Mouse (Mus musculus) brain, adult 2 months (tissue): ENCODE measurements around the gene Lama1.
"Not testable (repeated sequence)": the region's sequence is repeated elsewhere in the genome, so short reads cannot be mapped to it uniquely, and the experiment has no call there.

Source experiments
- DNase-seq: peaks from one replicate; pipeline ENCODE4 v3.0.0; 2011; ENCODE audit warnings: low read depth, low spot score

Gene Lama1

DNA sequence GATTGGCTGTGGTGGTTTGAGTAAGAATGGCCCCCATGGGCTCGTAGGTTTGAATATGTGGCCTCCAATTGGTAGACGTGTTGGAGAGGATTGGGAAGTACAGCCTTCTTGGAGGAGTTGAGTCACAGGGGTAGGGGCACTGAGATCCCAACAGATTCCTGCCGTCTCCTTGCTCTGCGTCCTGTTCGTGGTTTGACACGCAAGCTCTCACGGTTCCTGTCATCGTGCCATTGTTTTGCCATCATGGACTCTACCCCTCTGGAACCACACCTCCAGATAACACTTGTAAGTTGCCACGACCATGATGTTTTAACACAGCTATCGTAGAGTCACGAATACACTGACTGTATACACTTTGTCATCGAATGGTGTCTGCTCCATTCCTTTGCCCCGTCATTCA lies 141.9 kb downstream of the Lama1 start:
- DNase-seq: no peak

DNA sequence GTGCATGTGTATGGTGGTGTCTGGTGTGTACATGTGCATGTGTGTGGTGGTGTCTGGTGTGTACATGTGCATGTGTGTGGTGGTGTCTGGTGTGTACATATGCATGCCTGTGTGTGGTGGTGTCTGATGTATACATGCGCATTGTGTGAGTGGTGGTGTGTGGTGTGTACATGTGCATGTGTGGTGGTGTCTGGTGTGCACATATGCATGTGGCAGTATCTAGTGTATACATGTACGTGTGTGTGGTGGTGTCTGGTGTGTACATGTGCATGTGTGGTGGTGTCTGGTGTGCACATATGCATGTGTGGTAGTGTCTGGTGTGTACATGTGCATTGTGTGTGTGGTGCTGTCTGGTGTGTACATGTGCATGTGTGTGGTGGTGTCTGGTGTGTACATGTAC lies 144.4 kb downstream of the Lama1 start:
- not testable (repeated sequence) for DNase-seq

DNA sequence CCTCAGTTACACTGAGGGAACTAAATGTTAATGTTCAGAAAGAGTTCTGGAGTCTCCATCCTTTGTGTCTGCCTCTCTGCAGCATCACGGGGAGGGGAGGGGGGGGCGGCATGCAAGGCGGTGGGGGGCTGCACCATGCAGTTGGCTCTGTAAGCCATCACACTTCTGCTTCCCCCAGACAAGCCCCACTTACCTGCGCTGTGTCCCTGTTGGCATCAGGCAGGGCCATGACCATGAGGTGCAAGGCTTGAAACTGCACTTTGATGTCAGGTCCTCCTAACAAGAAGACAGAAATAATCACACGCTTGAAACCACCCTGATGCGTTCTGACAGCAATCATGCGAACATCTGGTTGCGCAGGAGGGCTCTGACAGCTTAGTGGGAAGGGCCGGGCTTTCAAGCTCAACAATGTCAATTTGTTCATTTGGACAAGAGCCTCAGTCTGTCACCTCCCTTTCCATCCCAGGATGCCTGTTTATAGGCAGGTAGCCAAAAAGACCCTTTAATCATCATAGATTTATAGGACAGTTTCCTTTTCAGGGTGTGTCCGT lies 164.1 kb downstream of the Lama1 start:
- DNase-seq: no peak

DNA sequence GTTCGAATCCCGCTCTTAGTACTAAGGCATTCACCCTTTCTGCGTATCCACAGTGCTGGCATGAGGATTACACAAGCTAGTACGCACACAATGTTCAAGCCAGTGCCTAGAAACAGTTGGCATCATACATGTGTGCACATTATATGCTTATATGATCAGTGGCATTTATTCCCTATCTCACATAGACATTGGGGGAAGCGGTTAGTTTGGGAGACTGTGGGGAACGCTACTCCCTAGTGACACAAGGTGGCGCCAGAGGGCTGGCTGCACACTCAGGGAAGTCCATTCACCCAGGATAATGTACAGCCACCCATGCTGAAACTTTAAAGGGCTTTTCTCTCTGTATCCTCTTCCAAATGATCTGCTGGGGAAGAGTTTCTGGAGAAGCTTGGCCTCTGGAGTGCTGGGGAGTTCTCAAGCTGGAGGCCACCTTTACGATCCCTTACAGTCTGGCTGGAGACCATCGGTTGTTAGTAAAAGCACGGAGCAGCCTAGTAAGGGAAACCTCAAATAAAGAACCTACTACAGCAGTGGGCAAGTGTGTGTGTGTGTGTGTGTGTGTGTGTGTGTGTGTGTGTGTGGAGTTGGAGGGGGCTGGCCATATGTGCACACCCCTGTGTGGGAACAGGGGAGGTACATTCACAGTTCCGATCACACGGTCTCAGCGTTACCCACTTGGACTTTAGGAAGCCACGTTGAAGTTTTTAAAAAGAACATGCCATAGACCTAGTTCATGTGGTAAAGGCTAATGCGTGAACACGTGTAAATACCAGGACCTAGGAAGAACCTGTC lies 164.9 kb downstream of the Lama1 start:
- DNase-seq: peak; percentile 71

DNA sequence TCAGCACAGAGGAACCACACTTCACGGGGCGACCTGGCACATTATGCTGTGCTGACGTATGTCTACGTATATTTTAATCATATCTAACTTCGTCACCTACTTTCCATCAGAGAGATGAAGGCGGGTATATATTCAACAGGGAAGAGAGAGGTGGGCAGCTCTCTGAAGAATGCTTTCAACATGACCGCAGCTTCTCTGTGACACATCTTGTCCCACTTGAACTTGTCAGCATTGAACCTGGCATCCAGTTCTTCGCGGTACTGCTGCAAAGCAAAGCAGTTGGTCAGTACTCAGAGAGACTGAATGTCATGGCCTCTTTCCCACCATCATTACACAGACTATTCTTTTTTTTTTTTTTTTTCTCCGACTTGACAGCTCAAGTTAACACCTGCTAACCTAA lies 167.3 kb downstream of the Lama1 start:
- DNase-seq: no peak

DNA sequence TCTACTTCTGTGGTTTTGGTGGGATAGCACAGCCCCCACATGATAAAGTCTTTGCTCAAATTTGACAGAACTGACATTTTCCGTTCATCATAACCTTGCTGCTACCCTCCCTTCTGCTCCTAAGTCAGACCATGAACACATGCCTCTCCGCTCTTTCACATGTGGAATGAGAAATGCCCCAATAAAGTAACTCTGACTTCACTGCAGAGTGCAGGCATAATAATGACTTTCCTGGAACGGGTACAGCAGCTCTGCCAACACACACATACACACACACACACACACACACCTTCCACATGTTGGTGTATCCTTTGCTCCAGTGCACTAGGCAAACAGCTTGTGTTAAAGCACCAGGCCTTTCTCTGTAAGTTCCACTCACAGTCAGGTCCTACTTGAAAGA lies 167.9 kb downstream of the Lama1 start:
- no peak for DNase-seq

DNA sequence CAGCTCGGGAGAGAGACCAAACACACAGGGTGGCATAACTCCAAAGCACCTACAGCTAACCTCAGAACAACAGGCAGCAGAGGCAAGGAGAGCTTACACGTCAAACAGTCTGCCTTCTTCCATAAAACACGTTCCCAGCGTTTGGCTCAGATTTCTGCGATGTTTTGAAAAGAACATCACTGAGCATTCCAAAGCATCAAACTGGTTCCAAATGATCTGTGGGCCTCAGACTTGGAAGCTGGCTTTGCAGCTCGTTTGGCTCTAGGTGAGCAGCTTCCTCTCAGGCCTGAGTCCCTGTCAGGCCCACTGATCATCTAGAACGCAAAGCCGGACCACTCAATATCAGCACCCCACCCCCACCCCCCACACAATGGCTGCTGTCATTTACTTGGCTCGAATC lies 169.0 kb downstream of the Lama1 start:
- DNase-seq: peak; percentile 16

DNA sequence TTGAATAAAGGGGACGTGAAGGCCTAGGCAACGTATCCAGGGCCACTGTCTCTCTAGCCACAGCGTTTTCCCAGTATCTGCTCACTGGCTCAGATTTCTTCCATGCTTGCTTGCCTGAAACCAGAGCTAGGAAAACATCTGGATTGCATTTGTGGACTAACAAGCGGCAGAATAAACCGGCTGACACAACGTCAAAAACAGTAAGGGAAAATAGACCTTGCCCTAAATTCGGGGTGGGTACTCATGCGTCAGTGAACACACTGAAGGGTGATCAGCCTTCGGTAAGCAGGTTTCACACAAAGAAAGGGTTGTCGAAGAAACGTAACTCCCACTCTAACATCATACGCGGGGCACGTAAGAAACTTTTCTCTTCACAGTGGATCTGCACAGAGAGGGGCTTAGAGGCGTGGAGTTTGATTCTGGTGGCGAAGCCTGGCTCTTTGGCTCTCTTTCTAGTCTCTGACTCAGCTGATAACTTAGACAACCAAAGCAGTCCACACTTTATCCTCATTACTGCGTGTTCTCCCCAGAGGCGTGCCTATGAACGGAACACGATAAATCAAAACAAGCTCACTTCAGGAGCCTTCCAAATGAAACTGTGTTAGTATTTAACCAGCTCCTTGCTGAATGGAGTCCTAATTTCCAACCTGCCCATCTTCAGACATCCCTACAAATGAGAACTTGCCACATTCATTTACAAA lies 169.6 kb downstream of the Lama1 start:
- DNase-seq: no peak

DNA sequence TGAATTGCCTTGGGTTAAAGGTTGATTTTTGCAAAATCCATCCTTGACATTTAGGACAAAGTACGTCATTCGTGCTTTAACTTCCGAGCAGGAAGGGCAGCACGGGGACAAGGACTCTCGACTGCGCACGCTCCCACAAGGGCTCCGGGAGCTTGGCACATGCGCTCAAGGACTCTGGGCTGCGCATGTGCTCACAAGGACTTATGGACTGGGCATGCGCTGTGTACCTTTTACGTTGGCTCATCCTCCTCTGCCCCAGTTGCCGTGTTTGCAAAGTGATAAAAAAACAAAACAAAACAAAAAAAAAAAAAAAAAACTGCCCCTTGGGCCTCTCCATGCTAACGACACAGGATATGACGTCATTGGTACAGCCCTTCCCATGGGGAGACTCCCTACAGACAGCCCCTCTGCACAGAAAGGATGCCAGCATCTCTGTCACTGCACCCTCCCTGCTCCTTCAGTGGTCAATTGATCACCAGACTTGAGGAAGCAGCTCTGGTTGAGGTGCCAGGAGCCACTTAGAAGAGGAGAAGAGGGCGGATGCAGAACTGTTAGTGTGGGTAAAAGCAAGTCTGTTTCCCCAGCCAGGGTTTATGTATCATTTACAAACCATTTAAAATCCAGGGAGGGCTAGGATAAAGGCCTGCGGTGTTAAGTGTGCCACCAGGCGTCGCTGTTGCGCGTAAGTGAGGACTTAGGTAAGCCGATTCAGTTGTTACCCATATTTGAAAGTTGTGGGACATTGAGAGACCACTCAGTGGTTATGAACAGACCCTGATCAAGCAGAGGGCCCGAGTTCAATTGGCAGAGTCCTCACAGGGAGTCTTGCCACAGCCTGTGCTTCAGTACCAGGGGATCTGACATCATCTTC lies 172.9 kb downstream of the Lama1 start:
- peak; percentile 81 for DNase-seq
